Mouse (Mus musculus) adipose tissue, adult 10 weeks (tissue): ENCODE data around the gene Uba1. TPM values are rescaled to one million over a fixed set of nuclear protein-coding genes. Genes with fewer than 3 reads are reported as not detected.

Experiments
- polyA plus RNA-seq: library from polyadenylated mRNA; stranded (reverse); fragments of 350-450 nt; fragmentation: Illumina TruSeq; extraction: RNeasy Lipid Tissue Mini Kit (QIAGEN cat#74804); gene quantifications from one replicate; pipeline ENCODE4 v1.2.3, GENCODE M21; 2014; ENCODE audit warnings: low read depth, low replicate concordance

Gene Uba1
- 164 TPM for polyA plus RNA-seq

GRCm38 (mm10) chrX:20658026-20658652 lies at the start of gene Uba1:
Uba1 (plus strand) TSS chrX:20658326.

GRCm38 (mm10) chrX:20617176-20617902 lies 40.8 kb upstream of the Uba1 start, which contains the start of the genes Rbm10 and Ndufb11:
Rbm10 (plus strand) TSS chrX:20617503.
Ndufb11 (minus strand) TSS chrX:20617619.

GRCm38 (mm10) chrX:20687519-20688067 lies 29.5 kb downstream of the Uba1 start, which contains the start of gene Cdk16:
Cdk16 (plus strand) TSS chrX:20687954.

GRCm38 (mm10) chrX:20703741-20704290 lies 45.7 kb downstream of the Uba1 start, which contains the start of gene Usp11:
Usp11 (plus strand) TSS chrX:20703906.

Other genes starting within 250 kb of the Uba1 start
- gene Jade3, start 232.6 kb upstream of the Uba1 start, polyA plus RNA-seq = 11.8 TPM
- 19.5 TPM for gene Rgn, start 108.5 kb upstream of the Uba1 start, polyA plus RNA-seq
- gene Rbm10, start 40.8 kb upstream of the Uba1 start, polyA plus RNA-seq = 47.7 TPM
- 247 TPM for gene Ndufb11, start 40.7 kb upstream of the Uba1 start, polyA plus RNA-seq
- 119 TPM for gene Cdk16, start 29.6 kb downstream of the Uba1 start, polyA plus RNA-seq
- 19.6 TPM for gene Usp11, start 45.6 kb downstream of the Uba1 start, polyA plus RNA-seq
- gene Araf, start 139.5 kb downstream of the Uba1 start, polyA plus RNA-seq = 192 TPM
- gene Timp1, start 211.8 kb downstream of the Uba1 start, polyA plus RNA-seq = 12.7 TPM